Mouse (Mus musculus) forebrain, embryonic 14.5 days (tissue): ENCODE results near the gene Igfbp2. TPM values are rescaled to one million over a fixed set of nuclear protein-coding genes. Genes with fewer than 3 reads are reported as not detected.

Experiments
- ATAC-seq: fragments of 200-750 bp; cut with Nextera tagmentation; 2 replicates; pipeline ENCODE4 v1.8.0; 2017; ENCODE audit warnings: mild to moderate bottlenecking, moderate library complexity
- DNase-seq: peaks from one replicate; pipeline ENCODE4 v3.0.0-alpha.2; 2015; ENCODE audit warnings: low spot score
- H3K27ac ChIP-seq: fragments of 300-500 bp; sonication (generic); 2 replicates; pipeline ENCODE4 v1.5.1; 2014; ENCODE audit warnings: low read depth, mild to moderate bottlenecking, control low read depth, low read length, moderate library complexity
- H3K27me3 ChIP-seq: fragments of 300-500 bp; sonication (generic); replicated peaks from 2 replicates; pipeline ENCODE4 v1.6.1; 2014; ENCODE audit warnings: low read length, control low read depth, mixed read lengths; ENCODE audit not compliant: control insufficient read depth, insufficient read depth
- H3K36me3 ChIP-seq: fragments of 300-500 bp; sonication (generic); 2 replicates; pipeline ENCODE4 v1.6.1; 2014; ENCODE audit warnings: low read length, control low read depth; ENCODE audit not compliant: control insufficient read depth, insufficient read depth
- H3K4me1 ChIP-seq: fragments of 300-500 bp; sonication (generic); 2 replicates; pipeline ENCODE4 v1.6.1; 2014; ENCODE audit warnings: antibody characterized with exemption, low read length, control low read depth; ENCODE audit not compliant: control insufficient read depth, insufficient read depth
- H3K4me2 ChIP-seq: fragments of 300-500 bp; sonication (generic); 2 replicates; pipeline ENCODE4 v1.6.1; 2014; ENCODE audit warnings: mild to moderate bottlenecking, control low read depth, low read length
- H3K4me3 ChIP-seq: fragments of 300-500 bp; sonication (generic); 2 replicates; pipeline ENCODE4 v1.5.1; 2014; ENCODE audit warnings: low read depth, low read length, control low read depth
- H3K9ac ChIP-seq: fragments of 300-500 bp; sonication (generic); 2 replicates; pipeline ENCODE4 v1.6.1; 2014; ENCODE audit warnings: mild to moderate bottlenecking, low read length, control low read depth, moderate library complexity
- H3K9me3 ChIP-seq: fragments of 300-500 bp; sonication (generic); replicated peaks from 2 replicates; pipeline ENCODE4 v1.6.1; 2016; ENCODE audit warnings: low read length, control low read depth, mixed read lengths; ENCODE audit not compliant: control insufficient read depth
- WGBS: fragments of 180-500 bp; shearing (Covaris S2); extraction: QIAGEN DNeasy Blood & Tissue Kit; methylation state at CpG from one replicate; pipeline ENCODE4 v1.1.7; 2014; 5-methylcytosine and 5-hydroxymethylcytosine counted together
- polyA plus RNA-seq: library from polyadenylated mRNA; unstranded; fragments of >200 nt; fragmentation: Nextera tagmentation; extraction: Ambion mirVana; gene quantifications from 2 replicates; pipeline ENCODE4 v1.2.1, GENCODE M21; 2014

The Igfbp2 gene
- polyA plus RNA-seq, 1 experiment from 2014 or later = 384 TPM

DNA sequence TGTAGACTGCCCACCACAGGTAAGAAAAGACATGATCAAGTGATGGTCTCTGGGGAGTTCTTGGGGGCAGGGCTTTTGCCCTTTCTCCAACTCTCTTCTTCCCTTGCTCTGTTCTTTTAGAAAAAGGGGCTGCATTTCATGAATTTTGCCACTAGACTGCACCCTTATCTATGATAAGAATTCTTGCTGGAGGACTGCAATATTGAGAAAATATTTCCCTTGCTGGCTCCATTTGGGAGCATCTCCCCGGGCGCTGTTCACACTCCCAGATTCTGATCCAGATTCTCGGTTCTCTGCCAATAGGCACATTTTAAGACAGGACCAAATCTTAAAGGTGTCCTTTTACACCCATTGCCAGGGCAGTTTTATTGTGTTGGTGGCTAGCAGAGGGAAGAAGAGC is 51.8 kb downstream of the Igfbp2 start:
- H3K9me3 ChIP-seq = no peaks in the 10 kb centered on the region
- DNase-seq (peak; percentile 64), ATAC-seq (no peak)
- H3K4me3 ChIP-seq = no peak overlapping the region
- no peak overlapping the region for H3K9ac ChIP-seq
- H3K4me2 ChIP-seq = no peak overlapping the region; the same call in 1 of the 2 replicates
- 45% methylated on average over 3 of the region's 3 CpGs for WGBS
- H3K27ac ChIP-seq = no peak overlapping the region
- peaks cover 23% of the 10 kb centered on the region for H3K4me1 ChIP-seq
- no peaks in the 10 kb centered on the region for H3K36me3 ChIP-seq
- H3K27me3 ChIP-seq = no peaks in the 10 kb centered on the region

DNA sequence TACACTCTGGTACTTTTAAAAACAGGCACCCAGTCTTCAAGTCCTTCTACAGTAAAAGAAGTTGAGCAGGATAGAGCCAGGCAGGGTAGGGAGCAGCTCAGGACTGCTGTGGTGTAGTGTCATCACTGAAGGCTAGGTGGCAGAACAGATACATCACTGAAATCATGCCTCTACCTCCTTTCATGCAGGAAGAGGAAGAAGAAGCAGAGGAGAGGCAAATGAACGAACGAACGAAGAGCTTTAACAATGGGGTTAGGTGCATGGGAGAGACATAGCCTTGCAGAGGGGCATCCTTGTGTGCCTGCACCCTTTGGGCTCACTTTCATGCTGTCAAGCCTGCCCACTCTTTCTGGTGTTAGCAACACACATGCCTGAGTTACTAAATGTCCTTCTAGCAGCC is 53.6 kb downstream of the Igfbp2 start:
- Histone ChIP-seq H3K9ac (no peak overlapping the region; the same call in 1 of the 2 replicates), H3K4me1 (peaks cover 19% of the 10 kb centered on the region), H3K36me3 (no peaks in the 10 kb centered on the region), H3K9me3 (no peaks in the 10 kb centered on the region), H3K4me2 (no peak overlapping the region; the same call in 1 of the 2 replicates), H3K4me3 (no peak overlapping the region), H3K27ac (no peak overlapping the region), H3K27me3 (no peaks in the 10 kb centered on the region)
- DNase-seq (peak; percentile 73), ATAC-seq (no peak)
- 9% methylated on average over 3 of the region's 3 CpGs for WGBS

DNA sequence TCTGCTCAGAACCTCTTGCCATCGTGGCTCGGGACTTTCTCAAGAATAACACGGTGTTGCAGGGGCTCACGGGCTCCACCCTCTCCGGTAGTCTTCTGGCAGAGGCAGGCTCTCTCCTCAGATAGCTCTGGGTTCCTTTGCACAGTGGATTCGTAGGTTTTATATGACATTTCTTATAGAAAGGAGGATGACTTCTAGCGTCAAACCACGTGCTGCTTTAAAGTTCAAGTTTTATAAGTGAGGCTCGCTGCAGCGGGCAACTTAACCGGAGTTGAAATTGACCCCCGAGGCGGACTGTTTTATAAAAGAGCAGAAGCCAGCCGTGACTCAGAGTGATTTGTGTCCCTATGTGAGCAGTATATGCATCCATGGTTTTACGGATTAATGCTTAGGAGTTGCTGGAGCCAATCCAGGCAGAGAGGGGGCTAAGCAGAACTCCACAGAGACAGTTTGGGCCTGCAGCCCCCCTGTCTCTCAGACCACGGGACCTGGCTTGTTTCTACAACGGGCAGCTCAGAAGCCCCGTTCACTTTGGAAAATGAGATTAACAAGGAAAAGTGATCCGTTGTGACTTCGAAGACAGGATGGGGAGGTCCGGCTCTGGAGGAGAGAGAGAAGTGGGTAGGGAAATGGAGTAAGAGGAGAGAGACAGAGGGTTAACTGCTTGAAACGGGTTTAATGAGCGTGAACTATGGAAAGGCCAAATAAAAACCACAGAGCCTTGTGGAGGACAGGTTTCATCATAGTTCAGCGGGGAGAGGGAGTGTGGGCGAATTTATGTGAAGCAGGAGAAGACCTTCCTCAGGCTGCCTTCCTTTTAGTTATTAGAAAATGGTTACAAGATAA is 54.4 kb downstream of the Igfbp2 start:
- no peak overlapping the region for H3K4me2 ChIP-seq
- 73% methylated on average over 25 of the region's 25 CpGs for WGBS

DNA sequence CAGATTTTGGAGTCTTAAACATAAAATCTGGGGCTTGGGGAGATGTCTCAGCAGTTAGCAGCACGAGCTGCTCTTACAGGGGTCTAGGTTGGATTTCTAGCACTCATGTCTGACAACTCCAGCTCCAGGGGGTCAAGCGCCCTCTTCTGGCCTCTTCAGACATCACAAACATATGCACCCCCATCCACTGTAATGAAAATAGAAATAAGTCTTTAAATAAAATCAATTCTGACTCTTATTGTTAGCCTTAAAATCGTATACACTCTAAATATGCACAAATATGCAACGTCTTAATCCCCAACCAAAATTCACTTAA is 55.0 kb downstream of the Igfbp2 start:
- DNase-seq = no peak
- Histone ChIP-seq H3K36me3 (no peaks in the 10 kb centered on the region), H3K9me3 (no peaks in the 10 kb centered on the region), H3K9ac (no peak overlapping the region), H3K4me2 (no peak overlapping the region), H3K4me3 (no peak overlapping the region), H3K4me1 (peaks cover 14% of the 10 kb centered on the region), H3K27me3 (no peaks in the 10 kb centered on the region), H3K27ac (no peak overlapping the region)
- 49% methylated on average over 4 of the region's 4 CpGs for WGBS
- no peak for ATAC-seq

More for the DNA sequence above, 54.4 kb downstream of the Igfbp2 start:
- Histone ChIP-seq H3K4me3 (no peak overlapping the region), H3K27ac (no peak overlapping the region), H3K9ac (no peak overlapping the region), H3K4me1 (peaks cover 19% of the 10 kb centered on the region), H3K36me3 (no peaks in the 10 kb centered on the region), H3K27me3 (no peaks in the 10 kb centered on the region), H3K9me3 (no peaks in the 10 kb centered on the region)
- DNase-seq = no peak
- ATAC-seq = no peak

DNA sequence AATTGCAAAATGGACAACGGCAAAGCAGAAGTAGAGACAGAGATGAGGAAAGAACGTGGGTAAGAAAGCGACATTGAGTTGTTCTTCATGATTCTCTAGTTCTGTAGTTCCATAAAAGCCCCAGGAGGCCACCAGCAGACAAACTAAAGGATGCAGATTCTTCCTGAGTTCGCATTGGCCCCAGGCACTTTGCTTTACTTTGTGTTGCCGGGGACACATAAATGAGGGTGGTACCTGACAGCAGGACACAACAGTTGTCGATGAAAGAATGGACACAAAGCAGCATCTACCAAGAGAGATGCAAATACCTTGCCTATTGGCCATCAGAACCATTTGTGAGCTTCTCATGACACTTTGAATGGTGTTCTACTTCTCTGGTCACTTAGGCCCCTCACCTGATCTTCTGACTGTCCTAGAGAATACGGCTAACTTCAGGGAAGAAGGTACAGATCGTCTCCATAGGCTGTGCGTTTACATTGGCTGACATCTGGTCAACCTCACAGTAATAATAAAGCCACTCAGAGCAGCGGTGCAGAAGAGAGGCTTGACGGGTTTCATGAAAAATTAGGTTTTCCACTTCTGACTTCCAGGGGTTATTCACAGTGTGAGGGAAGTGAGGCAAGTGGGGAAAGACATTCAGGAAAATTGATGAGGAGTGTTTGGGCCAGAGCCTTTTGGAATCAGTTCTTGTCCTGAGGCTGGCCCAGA is 61.0 kb downstream of the Igfbp2 start:
- no peaks in the 10 kb centered on the region for H3K4me1 ChIP-seq
- DNase-seq (no peak), ATAC-seq (no peak)
- no peaks in the 10 kb centered on the region for H3K9me3 ChIP-seq
- H3K27me3 ChIP-seq = no peaks in the 10 kb centered on the region
- no peak overlapping the region for H3K4me2 ChIP-seq
- H3K27ac ChIP-seq = no peak overlapping the region
- H3K4me3 ChIP-seq = no peak overlapping the region
- no peaks in the 10 kb centered on the region for H3K36me3 ChIP-seq
- no peak overlapping the region for H3K9ac ChIP-seq
- 86% methylated on average over 11 of the region's 11 CpGs for WGBS

GRCm38 (mm10) chr1:72885819-72886169 is 61.5 kb downstream of the Igfbp2 start:
- H3K36me3 ChIP-seq = no peaks in the 10 kb centered on the region
- H3K9me3 ChIP-seq = no peaks in the 10 kb centered on the region
- no peak overlapping the region for H3K27ac ChIP-seq
- H3K4me3 ChIP-seq = no peak overlapping the region
- ATAC-seq (no peak), DNase-seq (no peak)
- H3K27me3 ChIP-seq = no peaks in the 10 kb centered on the region
- no peak overlapping the region for H3K9ac ChIP-seq
- WGBS = 88% methylated on average over 7 of the region's 7 CpGs
- no peaks in the 10 kb centered on the region for H3K4me1 ChIP-seq
- no peak overlapping the region for H3K4me2 ChIP-seq

GRCm38 (mm10) chr1:72887910-72888309 is 63.6 kb downstream of the Igfbp2 start:
- Histone ChIP-seq H3K27ac (no peak overlapping the region), H3K36me3 (no peaks in the 10 kb centered on the region), H3K9ac (no peak overlapping the region), H3K27me3 (no peaks in the 10 kb centered on the region), H3K9me3 (no peaks in the 10 kb centered on the region), H3K4me2 (no peak overlapping the region), H3K4me1 (no peaks in the 10 kb centered on the region), H3K4me3 (no peak overlapping the region)
- ATAC-seq (no peak), DNase-seq (no peak)
- WGBS = 50% methylated on average over 1 of the region's 1 CpGs

DNA sequence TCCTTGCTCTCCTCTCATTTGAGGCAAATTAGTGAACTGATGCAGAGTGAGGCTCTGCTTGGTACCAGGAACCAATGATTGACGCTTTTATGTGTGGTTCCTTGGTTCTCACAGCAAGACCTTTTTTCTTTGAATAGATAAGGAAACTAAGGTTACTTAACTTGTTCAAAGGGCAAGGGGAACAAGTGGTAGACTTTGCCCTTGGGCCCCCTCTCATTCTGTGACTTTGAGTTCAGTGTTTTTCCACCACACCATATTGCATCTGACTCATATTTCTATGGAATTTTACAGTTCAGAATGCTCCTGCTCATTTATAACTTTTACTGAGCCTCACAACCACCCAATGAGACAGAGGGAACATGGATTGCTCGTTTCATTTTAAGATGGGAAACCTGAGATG is 71.5 kb downstream of the Igfbp2 start:
- Histone ChIP-seq H3K36me3 (no peaks in the 10 kb centered on the region), H3K9ac (no peak overlapping the region), H3K4me3 (no peak overlapping the region), H3K9me3 (no peaks in the 10 kb centered on the region), H3K27ac (no peak overlapping the region), H3K4me2 (no peak overlapping the region), H3K4me1 (no peaks in the 10 kb centered on the region), H3K27me3 (no peaks in the 10 kb centered on the region)
- WGBS = 67% methylated on average over 2 of the region's 2 CpGs
- ATAC-seq (no peak), DNase-seq (no peak)
